Mouse (Mus musculus) T-helper 2 cell (primary cell): ENCODE measurements around the gene Ly6g5b.

Experiments
- in situ Hi-C: fragments of 300-600 bp; cut with MboI, MseI; formaldehyde crosslinking; loops from one replicate; pipeline ENCODE4 v1.15.1; 2025; ENCODE audit warnings: high pct_unique_total_duplicates

The Ly6g5b gene

DNA sequence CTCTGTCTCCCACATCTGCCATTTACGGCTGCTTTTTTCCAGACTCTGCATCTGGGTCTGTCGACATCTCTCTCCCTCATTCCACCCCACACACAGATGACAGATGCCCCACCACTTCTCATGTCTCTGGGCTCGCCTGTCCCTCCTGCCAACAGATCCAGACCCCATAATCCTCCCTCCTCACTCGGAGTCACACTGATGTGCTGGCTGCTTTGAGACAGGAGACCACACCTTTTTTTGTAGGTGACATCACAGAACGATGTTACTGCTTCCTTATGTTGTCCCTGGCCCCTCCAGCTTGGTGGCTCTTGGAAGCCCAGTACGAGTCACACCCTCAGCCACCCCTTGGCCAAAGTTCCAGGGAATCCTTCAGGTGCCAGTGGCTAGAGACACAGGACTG lies 35.0 kb downstream of the Ly6g5b start:
- in situ Hi-C loops, result no loop called here

DNA sequence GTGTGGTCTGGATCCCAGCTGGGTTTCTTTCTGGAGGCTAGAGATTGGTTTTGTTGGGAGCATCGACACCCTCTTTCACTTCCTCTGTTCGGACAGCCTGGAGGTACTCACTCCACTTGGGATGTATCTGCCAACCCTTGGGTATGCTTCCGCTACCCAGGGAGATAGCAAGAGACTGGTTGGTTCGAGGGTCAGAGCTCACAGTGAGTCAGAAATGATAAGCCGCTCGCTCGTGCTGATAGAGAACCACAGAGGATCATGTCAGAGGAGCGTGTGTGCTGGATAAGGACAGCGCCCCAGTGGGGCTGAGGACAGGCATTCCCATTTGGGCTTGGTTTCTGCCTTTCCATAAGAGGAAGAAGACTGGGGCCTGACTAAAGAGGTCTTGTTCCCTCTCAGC lies 35.5 kb downstream of the Ly6g5b start:
- in situ Hi-C loops, result no loop called here

DNA sequence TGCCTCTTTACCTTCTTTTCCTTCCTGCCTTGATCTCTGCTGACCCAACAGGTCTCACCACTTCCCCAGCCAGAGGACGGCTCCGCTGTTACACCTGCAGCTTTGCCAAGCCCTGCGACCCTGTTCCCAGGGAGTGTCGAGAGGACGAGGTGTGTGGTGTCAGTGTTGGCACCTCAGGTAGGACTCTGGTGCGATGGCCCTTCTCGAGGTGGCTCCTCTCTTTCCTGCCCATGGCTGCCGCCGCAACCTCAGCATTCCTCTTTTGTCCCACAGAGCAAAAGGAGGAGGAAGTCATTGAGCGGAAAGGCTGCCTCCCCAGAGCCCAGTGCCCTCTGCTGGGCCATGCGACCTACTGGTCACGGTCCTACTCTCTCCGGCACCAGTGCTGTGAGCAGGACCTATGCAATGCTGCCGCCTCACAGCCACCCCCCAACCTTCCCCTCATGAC lies 37.4 kb downstream of the Ly6g5b start, which contains the start of gene Ly6g6d:
Gene Ly6g6d, minus strand, starts transcription at position 280 of the 448 bp plus-strand sequence.
- in situ Hi-C loops, result no loop called here

DNA sequence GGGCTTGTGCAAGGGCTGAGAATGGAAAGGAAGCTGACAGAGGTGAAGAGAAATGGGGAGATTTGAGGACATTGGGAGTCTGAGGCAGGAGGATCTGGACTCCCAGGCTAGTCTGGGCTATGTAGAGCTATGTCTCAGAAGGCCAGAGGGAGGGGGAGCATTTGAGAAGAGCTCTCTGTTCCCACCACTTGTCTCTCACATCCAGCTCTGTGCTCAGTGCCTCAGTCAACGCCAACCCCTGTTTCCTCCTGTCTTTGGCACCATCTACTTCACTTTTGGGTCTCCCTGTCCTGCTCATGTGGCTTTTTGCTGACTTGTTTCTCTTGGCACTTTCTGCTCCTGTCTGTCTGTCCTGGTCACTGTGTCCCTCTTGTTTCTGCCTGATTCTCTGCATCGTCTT lies 37.9 kb downstream of the Ly6g5b start:
- in situ Hi-C loops, result no loop called here

DNA sequence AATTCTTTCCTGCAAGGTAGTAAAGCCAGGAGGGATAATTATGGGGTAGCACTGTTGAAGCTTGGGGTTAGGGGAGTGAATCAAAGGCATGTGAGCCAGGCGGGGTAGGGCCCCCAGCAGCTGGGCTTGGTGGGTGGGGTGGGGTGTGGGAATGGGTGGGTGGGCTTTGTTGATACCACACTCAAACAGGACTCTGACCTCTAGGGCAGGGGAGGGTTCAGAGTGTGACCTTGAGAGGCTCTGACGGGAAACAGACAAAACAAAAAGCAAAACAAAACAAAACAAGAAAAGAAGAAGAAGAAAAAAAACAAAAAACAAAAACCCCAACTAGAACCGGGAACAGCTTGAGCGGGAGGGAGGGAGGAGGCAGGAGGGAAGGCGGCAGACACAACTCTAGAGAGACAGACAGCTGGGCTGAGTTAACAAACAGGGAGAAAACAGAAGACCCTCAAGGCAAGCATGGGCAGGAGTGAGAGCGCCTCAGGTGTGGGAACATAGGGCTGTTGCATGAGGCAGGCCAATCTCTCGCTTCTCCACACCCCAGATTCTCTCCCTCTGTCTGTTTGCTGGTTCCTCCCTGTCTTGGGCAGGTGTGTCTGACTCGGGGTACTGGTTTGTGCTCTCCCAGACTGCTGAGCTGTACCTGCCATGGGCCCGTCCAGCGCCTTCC lies 38.6 kb downstream of the Ly6g5b start, which contains the start of gene Ly6g6e:
Gene Ly6g6e, plus strand, starts transcription at position 396 of the 670 bp plus-strand sequence.
- in situ Hi-C loops, result no loop called here

DNA sequence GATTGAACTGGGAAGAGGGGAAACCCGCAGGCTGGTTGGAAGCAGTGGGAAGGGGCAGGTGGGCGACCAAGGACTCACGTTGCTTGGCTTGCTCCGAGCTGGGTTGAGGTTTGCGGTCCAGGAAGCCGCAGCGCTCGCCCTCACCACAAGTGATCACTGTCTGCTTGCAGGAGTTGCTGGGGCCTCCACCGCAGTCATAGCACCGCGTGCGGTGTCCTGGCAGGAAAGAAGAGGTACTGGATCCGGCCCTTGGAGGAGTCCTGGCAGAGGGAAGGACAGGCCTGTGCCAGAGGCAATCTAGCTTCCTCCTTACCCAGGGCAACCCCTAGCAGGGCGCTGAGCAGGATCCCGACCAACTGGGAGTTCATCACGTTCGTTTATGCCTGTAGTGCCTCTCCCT lies 41.1 kb downstream of the Ly6g5b start:
- in situ Hi-C loops, result no loop called here

DNA sequence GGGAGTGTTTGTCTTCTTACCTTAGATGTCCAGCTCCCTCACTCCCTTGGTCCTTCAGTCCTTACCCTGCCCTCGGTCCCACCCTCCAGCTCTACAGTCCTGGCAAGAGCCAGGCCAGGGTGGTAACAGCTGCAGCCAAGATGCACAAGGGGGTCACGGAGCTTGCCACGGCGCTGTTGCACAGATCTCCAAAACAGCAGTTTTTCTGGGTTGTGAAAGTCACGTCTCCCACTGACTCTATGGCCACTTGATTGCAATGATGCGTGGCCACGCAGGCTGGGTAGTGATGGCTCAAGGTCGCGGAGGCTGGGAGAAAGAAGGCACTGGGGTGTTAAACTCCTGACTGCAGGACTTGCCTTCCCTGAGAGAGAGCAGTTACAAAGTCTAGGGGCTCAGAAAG lies 43.8 kb downstream of the Ly6g5b start:
- in situ Hi-C loops, result no loop called here

DNA sequence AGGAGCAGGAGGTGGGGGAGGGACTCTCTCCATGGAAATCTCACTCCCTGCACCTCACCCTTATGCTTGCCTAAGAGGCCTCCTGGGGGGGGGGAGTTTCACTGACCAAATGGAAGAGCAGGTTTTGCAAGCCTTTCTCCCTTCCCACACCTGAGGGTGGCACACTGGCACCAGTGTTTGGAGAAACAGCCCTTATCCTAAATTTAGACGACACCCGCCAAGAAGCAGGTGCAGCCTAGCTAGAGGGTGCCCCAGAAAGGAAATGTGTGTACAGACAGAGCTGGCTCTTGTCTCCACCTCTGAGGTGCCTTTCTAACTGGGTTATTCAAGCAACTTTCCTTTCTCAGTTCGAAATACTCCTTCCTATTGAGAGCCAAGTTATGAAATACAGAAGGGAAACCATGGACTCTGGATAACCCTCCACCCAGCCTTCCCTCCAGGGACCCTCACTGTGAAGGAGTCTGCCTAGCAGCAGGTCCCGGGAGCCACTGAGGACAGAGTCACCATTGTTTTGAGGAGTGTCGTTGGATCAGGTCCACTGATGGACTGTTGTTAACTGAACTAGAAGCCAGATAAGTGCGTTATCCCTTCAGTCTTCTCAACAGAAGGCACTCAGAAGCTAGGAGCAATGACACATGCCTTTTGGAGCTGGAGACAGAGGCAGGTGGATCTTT lies 44.5 kb downstream of the Ly6g5b start:
- in situ Hi-C loops, result no loop called here

DNA sequence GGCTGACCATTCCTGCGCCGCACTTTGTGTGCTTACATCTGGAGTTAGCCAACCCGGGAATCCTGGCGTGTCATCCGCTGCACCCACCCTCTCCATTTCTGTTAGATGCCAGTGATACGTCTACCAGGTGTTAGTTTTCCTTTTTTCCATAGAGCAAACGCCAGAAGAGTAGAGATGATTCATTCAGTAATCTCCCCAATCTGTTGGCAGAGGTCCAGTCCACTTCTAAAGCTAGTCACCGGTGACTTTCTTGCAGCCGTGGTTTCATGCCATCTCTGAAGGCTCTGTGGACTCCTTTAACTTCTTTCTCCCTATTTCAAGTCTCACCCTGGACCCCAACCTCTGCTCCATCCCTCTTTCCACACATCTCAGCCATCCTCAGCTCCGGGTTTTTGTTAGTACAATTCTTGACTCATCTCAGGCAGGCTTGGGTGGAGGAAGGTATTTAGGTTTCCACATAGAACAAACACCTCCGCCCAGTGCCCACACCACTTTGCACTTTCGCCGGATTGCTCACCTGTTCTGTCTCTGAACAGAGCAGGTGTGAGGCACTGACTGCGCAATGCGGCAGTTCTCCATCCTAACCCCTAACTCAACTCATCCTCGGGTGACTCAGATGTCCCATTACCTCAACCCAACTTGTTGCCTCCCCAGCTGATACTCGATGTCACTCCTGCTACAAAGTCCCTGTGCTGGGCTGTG lies 46.9 kb downstream of the Ly6g5b start:
- in situ Hi-C loops, result loop anchor here (10.0 kb wide), 1 partner anchor 54 kb away; the partner anchor contains the start of gene Vwa7

DNA sequence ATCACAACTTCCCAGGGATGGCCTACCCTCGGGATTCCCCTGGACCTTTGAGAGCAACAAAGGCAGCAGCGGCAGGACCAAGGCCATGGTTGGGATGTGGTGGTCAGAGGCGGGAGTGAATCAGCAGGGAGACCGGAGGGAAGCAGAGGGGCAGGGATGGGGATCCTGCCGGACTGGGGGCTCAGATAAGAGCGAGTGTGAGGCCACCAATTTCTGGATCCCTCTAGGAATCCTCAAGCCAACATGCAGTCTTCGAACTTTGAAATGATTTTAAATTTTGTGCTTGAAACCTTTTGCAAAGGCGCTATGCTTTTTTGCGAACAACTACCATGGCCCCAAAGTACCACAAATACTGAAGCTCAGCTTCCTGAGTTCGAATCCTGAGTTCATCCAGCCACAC lies 49.1 kb downstream of the Ly6g5b start, which contains the start of gene Mpig6b:
Gene Mpig6b, minus strand, starts transcription at position 101 of the 400 bp plus-strand sequence.
- in situ Hi-C loops, result loop anchor here (10.0 kb wide), 1 partner anchor 51 kb away; the partner anchor contains the start of gene Vwa7

DNA sequence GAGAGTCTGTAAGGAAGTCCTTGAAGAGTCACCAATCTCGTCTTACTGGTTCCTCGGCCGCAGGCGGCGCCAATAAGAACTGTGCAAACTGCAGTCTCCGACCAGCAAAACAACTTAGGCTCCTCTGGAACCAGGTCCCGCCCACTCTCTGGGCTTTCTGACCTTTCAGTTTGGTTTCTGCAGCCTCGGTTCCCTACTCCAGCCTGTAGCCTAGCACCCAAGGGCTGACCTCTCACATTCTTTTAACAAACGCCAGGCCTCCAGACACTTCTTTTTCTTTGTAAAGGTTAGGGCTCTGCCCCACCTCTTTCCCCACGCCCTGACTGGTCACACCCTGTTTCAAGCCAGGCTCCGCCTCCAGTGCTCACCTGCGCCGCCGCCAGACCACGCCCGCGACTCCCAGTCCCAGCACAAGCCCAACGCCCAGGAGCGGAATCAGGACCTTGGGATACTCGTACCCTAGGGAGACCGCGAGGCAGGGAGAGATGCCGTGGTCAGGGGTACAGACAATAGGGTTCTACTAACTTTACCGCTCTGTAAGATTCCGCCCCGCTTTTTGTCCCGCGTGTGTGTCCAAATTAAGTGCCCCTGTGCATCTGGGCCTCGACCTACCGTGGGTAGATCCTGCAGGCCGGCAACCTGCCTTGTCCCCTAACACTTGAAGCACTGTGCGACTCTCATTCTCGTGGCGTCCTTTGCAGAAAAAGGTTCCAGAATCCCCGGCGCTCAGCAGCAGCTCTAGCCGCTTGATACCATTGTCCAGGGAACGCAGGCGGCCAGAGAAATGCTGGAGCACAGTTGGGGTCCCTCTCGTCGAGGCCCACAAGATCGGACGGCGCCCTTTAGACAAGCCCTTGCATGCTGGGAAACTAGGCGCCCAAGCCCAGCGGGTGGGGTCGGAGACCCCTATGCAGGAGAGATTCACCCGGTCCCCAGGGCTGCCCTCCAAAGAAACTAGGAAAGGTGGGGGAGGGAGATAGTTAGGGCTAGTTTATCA lies 50.0 kb downstream of the Ly6g5b start, which contains the start of gene Ly6g6c:
Gene Ly6g6c, plus strand, starts transcription at position 438 of the 997 bp plus-strand sequence.
- in situ Hi-C loops, result loop anchor here (10.0 kb wide), 1 partner anchor 50 kb away; the partner anchor contains the start of gene Vwa7

DNA sequence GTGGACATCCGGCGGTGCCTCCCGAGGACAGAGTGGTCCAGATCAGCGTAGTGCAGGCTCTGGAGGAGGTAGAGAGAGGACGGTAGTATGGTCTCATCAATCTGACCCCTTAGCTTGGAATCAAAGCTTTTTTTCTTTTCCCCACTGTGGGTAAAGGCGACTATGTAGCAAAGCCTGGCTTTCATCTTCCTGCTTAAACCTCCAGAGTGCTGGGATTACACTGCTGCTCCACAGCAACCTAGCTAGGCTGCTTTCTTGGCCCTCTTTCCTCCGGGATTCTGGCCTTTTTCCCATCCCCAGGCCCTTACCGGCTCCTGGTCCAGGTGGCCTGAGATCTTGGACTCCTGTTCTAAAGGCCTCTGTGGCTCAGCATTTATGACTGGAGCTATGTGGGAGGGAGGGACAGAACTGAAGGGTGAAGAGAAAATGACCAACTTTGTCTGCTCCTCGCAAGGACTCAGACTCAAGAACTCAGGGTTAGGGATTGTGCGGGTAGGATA lies 50.8 kb downstream of the Ly6g5b start:
- in situ Hi-C loops, result loop anchor here (10.0 kb wide), 1 partner anchor 50 kb away; the partner anchor contains the start of gene Vwa7
